Mouse (Mus musculus): ENCODE data around the gene Rps2. TPM values are rescaled to one million over a fixed set of nuclear protein-coding genes. Genes with fewer than 3 reads are reported as not detected.

Rps2 gene
- total RNA-seq, 1 experiment from 2014 or later, result 574 TPM

DNA sequence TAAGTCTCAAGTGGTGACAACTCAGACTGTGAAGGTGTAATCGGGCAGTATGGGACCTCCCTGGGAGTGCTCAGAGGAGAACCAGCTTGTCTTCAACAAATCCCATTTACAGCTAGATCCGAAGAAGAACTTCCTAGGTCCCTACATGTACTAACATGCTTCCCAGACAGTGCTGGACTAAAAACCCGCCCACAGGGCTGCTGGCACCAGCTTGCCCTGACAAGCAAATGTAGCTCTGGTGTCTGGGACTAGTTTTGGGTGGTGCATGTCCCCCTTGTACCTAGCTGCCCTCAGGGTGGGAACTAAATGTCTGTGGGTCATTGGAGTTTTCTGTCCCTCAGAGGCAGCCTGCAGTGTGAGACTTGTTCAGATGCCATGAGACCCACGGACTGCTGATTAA, 33.6 kb downstream of the Rps2 start:
- no peak for ATAC-seq (ENCODE audit: extremely low read depth, insufficient number of reproducible peaks, low FRiP score, poor library complexity, severe bottlenecking)

DNA sequence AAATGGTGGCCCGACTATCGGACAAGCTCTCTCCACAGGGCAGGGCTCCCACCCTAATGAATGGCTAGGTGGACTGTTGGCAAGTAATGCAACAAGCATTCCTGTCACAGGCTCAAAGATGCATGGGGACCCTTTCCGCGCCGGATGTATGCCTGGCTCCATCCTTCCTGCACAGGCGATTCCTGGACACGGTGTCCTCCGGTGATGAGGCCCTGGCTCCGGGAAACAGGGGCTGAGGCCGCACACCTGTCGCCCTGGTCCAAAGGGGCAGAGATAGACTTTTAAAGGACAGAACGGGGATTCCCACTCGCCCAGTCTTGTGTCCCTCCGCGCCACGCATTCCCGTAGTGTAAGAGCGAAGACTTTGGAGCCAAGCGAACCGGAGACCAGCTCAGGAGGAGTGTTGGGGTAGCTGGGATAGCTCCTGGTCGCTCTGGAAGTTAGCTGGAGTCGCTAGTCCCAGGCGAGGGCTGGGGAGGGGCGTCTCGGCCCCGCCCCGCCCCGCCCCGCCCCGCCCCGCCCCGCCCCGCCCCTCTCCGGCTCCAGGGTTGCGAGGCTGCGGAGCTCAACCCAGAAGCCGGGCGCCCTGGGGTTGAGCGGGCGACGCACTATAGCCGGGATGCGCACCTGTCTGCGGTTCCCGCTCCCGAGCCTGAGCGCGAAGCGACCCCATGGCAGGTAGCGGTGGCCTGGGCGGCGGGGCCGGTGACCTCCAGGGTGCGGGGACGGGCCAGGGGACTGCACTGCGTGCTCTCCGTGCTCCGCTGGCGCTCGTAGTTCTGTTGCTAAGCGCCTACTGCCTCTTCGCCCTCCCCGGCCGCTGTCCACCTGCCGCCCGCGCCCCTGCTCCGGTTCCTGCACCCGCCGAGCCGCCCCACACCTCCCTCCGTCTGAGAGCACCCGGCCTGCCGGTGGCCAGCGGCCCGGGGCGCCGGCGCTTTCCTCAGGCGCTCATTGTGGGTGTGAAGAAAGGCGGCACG, 34.8 kb downstream of the Rps2 start, which contains the start of gene Hs3st6:
Gene Hs3st6 (plus strand): TSS at position 574 of the 980 bp plus-strand sequence.
- ATAC-seq (ENCODE audit: extremely low read depth, insufficient number of reproducible peaks, low FRiP score, poor library complexity, severe bottlenecking), result peak; percentile 14; the same call in 1 of the 2 replicates

DNA sequence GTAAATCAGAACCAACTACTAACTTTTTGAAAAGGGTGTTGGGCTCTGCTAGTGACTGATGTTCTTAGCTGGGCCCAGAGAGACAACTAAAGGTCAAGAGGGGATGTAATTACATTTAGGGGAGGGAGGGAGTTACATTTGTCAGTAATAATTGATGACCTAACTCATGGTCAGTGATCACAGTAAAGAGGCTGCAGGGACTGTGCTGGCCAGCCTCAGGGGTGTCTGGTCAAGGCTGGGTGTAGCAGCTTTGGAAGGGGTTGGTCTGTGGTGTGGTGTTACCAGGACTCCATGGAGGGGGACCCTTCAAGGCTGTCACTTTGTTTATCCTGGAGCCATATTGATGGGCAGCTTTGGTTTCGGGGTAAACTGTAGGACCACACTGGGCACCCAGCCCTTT, 39.5 kb downstream of the Rps2 start:
- no peak for ATAC-seq (ENCODE audit: extremely low read depth, insufficient number of reproducible peaks, low FRiP score, poor library complexity, severe bottlenecking)

DNA sequence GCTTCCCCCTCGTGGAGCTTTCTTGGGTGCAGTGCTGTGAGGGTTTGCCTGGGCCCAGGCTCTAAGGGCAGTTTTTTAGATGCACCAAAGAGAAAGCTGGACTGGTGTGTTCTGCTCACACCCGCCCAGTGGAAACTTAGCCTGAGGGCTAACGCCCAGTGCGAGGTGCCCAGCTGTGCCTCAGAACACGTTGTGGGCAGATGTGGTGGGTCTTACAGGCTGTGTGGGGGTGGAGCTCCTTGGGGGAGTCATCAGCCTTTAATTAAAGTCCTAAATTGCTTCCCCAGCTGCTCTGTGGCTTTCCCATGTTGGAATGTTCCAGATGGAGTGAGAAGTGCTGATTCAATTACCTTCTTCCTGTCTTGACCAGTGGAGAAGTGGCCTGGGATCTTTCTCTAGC, 43.2 kb downstream of the Rps2 start:
- ATAC-seq (ENCODE audit: extremely low read depth, insufficient number of reproducible peaks, low FRiP score, poor library complexity, severe bottlenecking), result no peak

DNA sequence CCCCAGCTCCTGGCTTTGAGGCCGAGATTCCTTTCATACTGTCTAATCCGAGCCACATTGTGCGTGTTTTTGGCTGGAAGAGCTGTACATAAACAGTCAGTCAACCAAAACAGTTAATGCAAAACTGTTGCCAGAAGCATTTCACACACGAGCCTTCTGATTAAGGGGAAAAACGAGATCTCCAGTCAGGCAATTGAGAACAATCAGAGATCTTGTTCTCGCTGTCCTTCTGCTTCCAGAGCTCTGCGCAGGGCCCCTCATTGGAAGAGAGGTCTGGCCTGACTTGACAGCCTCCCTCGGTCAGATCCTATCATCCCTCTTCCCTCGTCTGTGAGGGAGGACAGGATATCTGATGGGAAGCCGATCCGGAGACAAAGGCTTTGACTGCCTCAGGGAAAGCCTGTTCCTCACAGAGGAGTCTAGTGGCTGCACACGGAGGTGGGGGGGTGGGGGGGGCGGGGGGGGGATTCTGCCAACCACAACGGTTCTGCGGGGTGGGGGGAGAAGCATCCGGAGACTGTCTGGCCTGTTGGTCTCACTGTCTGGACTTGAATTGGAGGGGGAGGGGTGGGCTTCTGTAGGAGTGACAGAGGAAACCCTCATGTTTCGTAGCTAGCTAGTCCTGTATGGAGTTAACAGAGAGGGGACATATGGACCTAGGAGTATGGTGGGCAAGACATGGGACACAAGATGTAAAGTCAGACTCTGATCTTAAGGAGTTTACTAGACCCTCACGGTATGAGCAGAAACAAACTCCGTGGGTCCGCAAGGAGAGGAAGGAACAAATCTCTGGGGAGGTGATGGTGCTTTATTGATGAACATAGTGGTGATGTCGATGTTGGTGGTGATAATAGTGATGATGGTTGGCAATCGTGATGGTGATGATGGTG, 47.3 kb downstream of the Rps2 start:
- no peak for ATAC-seq (ENCODE audit: extremely low read depth, insufficient number of reproducible peaks, low FRiP score, poor library complexity, severe bottlenecking)

DNA sequence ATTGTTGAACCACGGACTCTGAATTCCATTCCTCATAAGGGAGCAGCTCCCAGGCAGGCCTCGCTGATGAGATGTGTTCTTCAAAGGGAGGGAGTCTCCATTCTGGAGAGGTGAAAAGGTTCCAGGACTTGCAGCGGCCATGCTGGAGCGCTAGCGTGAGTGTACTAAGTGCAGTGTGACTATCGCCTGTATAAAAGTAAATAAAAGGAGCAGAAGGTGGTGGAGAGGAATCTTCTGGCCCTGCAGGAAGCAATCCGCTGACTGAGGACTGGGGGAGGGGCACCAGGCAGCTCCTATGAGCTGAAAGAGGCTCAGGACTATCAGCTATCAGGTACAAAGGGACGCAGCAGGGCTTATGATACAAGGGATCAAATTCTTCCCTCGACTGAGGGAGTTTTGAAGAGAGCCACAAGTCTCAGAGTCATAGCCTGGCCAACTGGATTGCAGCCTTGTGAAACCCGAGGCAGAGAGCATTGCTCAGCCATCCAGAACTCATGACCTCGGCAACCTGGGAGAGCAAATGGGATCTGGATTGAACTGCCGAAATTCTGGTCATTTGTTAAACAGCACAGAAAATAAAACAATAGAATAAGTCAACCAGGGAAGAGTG, 48.5 kb downstream of the Rps2 start:
- ATAC-seq (ENCODE audit: extremely low read depth, insufficient number of reproducible peaks, low FRiP score, poor library complexity, severe bottlenecking), result no peak

DNA sequence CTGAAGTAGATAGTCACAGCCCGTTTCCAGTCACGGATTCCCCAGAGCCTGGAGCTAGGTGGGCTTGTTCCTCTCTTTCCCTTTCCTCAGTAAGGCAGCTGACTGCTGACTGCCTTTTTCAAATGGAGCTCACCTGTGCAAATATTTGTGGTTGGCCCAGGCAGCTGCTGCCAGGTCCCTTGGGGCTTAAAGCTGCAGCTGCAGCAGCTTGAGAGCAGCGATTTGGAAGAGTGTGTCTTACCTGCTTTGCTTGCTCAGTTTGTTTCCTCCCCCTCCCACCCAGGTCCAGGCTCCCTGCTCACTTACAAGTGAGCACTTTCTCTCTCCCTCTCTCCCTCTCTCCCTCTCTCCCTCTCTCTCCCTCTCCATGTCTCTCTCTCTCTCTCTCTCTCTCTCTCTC, 51.2 kb downstream of the Rps2 start:
- ATAC-seq (ENCODE audit: extremely low read depth, insufficient number of reproducible peaks, low FRiP score, poor library complexity, severe bottlenecking), result no peak

Other genes with a start within 250 kb of the Rps2 start
- gene E4f1, start 247.8 kb upstream of the Rps2 start, total RNA-seq (2017), result 61.6 and 65.3 TPM in 2 replicates
- gene Pgp, start 247.7 kb upstream of the Rps2 start, total RNA-seq (2017), result 8.7 and 8.8 TPM in 2 replicates
- gene Bricd5, start 244.2 kb upstream of the Rps2 start, total RNA-seq (2017), result not detected in 2 replicates
- gene Mlst8, start 239.0 kb upstream of the Rps2 start, total RNA-seq (2017), result 12.2 and 17.8 TPM in 2 replicates
- not detected in 2 replicates for gene Caskin1, start 229.5 kb upstream of the Rps2 start, total RNA-seq (2017)
- gene Traf7, start 190.2 kb upstream of the Rps2 start, total RNA-seq (2017), result 107 and 118 TPM in 2 replicates
- gene Rab26, start 183.9 kb upstream of the Rps2 start, total RNA-seq (2017), result 2.0 TPM in 1 of 2 replicates, not detected in the other
- 23.3 and 27.6 TPM in 2 replicates for gene Pkd1, start 168.3 kb upstream of the Rps2 start, total RNA-seq (2017)
- gene Tsc2, start 85.5 kb upstream of the Rps2 start, total RNA-seq (2017), result 48.2 and 53.8 TPM in 2 replicates
- gene Nthl1, start 85.4 kb upstream of the Rps2 start, total RNA-seq (2017), result 2.4 and 4.5 TPM in 2 replicates
- 0.37 and 0.58 TPM in 2 replicates for gene Slc9a3r2, start 67.8 kb upstream of the Rps2 start, total RNA-seq (2017)
- gene Npw, start 59.7 kb upstream of the Rps2 start, total RNA-seq (2017), result not detected in 2 replicates
- 17.6 and 21.4 TPM in 2 replicates for gene Zfp598, start 48.4 kb upstream of the Rps2 start, total RNA-seq (2017)
- gene Syngr3, start 28.2 kb upstream of the Rps2 start, total RNA-seq (2017), result 0.25 TPM in 1 of 2 replicates, not detected in the other
- gene Gfer, start 22.0 kb upstream of the Rps2 start, total RNA-seq (2017), result 17.1 and 23.3 TPM in 2 replicates
- 0.86 and 1.6 TPM in 2 replicates for gene Noxo1, start 21.9 kb upstream of the Rps2 start, total RNA-seq (2017)
- gene Tbl3, start 10.5 kb upstream of the Rps2 start, total RNA-seq (2017), result 10.1 and 10.4 TPM in 2 replicates
- 0.86 TPM in 1 of 2 replicates, not detected in the other for gene Rnf151, start 53 bp upstream of the Rps2 start, total RNA-seq (2017)
- gene Ndufb10, start 6.4 kb downstream of the Rps2 start, total RNA-seq (2017), result 107 and 119 TPM in 2 replicates
- gene Rpl3l, start 9.7 kb downstream of the Rps2 start, total RNA-seq (2017), result 1.5 and 4.0 TPM in 2 replicates
- gene Msrb1, start 18.5 kb downstream of the Rps2 start, total RNA-seq (2017), result 818 and 923 TPM in 2 replicates
- 0.58 TPM in 1 of 2 replicates, not detected in the other for gene Hs3st6, start 34.9 kb downstream of the Rps2 start, total RNA-seq (2017)
- not detected in 2 replicates for gene Meiob, start 86.2 kb downstream of the Rps2 start, total RNA-seq (2017)
- 17.9 and 28.0 TPM in 2 replicates for gene Hagh, start 122.0 kb downstream of the Rps2 start, total RNA-seq (2017)
- 2.9 and 4.0 TPM in 2 replicates for gene Fahd1, start 132.2 kb downstream of the Rps2 start, total RNA-seq (2017)
- not detected in 2 replicates for gene Igfals, start 147.9 kb downstream of the Rps2 start, total RNA-seq (2017)
- 26.3 and 32.4 TPM in 2 replicates for gene Nubp2, start 168.2 kb downstream of the Rps2 start, total RNA-seq (2017)
- gene Spsb3, start 168.5 kb downstream of the Rps2 start, total RNA-seq (2017), result 19.7 and 24.6 TPM in 2 replicates
- 26.3 and 30.2 TPM in 2 replicates for gene Eme2, start 177.0 kb downstream of the Rps2 start, total RNA-seq (2017)
- 9.4 and 15.3 TPM in 2 replicates for gene Mrps34, start 177.0 kb downstream of the Rps2 start, total RNA-seq (2017)
- 26.1 and 34.3 TPM in 2 replicates for gene Nme3, start 178.4 kb downstream of the Rps2 start, total RNA-seq (2017)
- gene Mapk8ip3, start 218.9 kb downstream of the Rps2 start, total RNA-seq (2017), result 115 and 127 TPM in 2 replicates
- gene Jpt2, start 242.6 kb downstream of the Rps2 start, total RNA-seq (2017), result 20.0 and 20.6 TPM in 2 replicates